ENCODE assay signal across 11 mouse cellular contexts in genomic region chr4:139821071-139821470, GRCm38 (mm10). TPM values are rescaled to one million over a fixed set of nuclear protein-coding genes. Genes with fewer than 3 reads are reported as not detected.
A peak's percentile ranks its signal among the peaks of the same experiment; 100 is the strongest.
DNase-seq lines count a peak whose midpoint lies in the region; ATAC-seq lines count a peak whose summit lies in the region.
"Had no signal": no experiment of that assay in that cellular context is flagged by ENCODE, and none has a peak within 500 bp of the region (broad histone marks: within the 10 kb centered on the region; RNA-seq: fewer than 3 reads in every experiment).

No protein-coding gene starts in this region.

- H3K27me3 ChIP-seq in heart, embryonic 16.5 days (ENCODE audit: control insufficient read depth, insufficient read depth, low read length), result peaks cover 96% of the 10 kb centered on the region
- H3K27me3 ChIP-seq in embryonic facial prominence, embryonic 12.5 days, result peaks cover 99% of the 10 kb centered on the region
- H3K27me3 ChIP-seq in hindbrain, embryonic 16.5 days (replicated peaks; ENCODE audit: control insufficient read depth, insufficient read depth, low read length), result peaks cover 57% of the 10 kb centered on the region
- peaks cover 42% of the 10 kb centered on the region for H3K27me3 ChIP-seq in midbrain, embryonic 16.5 days (ENCODE audit: control insufficient read depth, insufficient read depth, low read depth, low read length)

- H3K4me1 ChIP-seq in heart, embryonic 16.5 days (ENCODE audit: control insufficient read depth, insufficient read depth, low read length), result peaks cover 8% of the 10 kb centered on the region; the same call in 1 of the 2 replicates
- H3K4me1 ChIP-seq in embryonic facial prominence, embryonic 12.5 days, result peaks cover 41% of the 10 kb centered on the region
- H3K4me1 ChIP-seq in hindbrain, embryonic 16.5 days (ENCODE audit: control insufficient read depth, insufficient read depth, low read depth, low read length), result peaks cover 13% of the 10 kb centered on the region
- H3K4me1 ChIP-seq in midbrain, embryonic 16.5 days (ENCODE audit: control insufficient read depth, insufficient read depth, low read length), result peaks cover 16% of the 10 kb centered on the region
- H3K4me1 ChIP-seq: liver, embryonic 15.5 days had no signal

- intact Hi-C loops in heart, postnatal 10 days (cut with DNase I), result no loop called here

- H3K9me3 ChIP-seq in heart, embryonic 16.5 days (replicated peaks; ENCODE audit: control insufficient read depth, low read length), result no peaks in the 10 kb centered on the region
- no peaks in the 10 kb centered on the region for H3K9me3 ChIP-seq in embryonic facial prominence, embryonic 12.5 days
- H3K9me3 ChIP-seq in hindbrain, embryonic 16.5 days (ENCODE audit: control insufficient read depth, low read length), result no peaks in the 10 kb centered on the region
- H3K9me3 ChIP-seq in midbrain, embryonic 16.5 days (replicated peaks; ENCODE audit: control insufficient read depth, low read length, poor library complexity, severe bottlenecking), result no peaks in the 10 kb centered on the region
- H3K9me3 ChIP-seq: liver, embryonic 15.5 days had no signal

- H3K4me2 ChIP-seq in heart, embryonic 16.5 days (ENCODE audit: low read depth, low read length), result peak overlapping the region; percentile 48
- peak overlapping the region; percentile 48 for H3K4me2 ChIP-seq in embryonic facial prominence, embryonic 12.5 days (replicated peaks)
- peak overlapping the region; percentile 48 for H3K4me2 ChIP-seq in hindbrain, embryonic 16.5 days (ENCODE audit: low read length)
- H3K4me2 ChIP-seq in midbrain, embryonic 16.5 days (ENCODE audit: low read length), result peak overlapping the region; percentile 54
- H3K4me2 ChIP-seq: liver, embryonic 15.5 days had no signal

- no peak overlapping the region for H3K9ac ChIP-seq in heart, embryonic 16.5 days (ENCODE audit: low read length)
- peak overlapping the region; percentile 45 for H3K9ac ChIP-seq in embryonic facial prominence, embryonic 12.5 days
- peak overlapping the region; percentile 51 for H3K9ac ChIP-seq in hindbrain, embryonic 16.5 days (ENCODE audit: low read depth, low read length)
- peak overlapping the region; percentile 10 for H3K9ac ChIP-seq in midbrain, embryonic 16.5 days (ENCODE audit: low read depth, low read length)
- H3K9ac ChIP-seq: liver, embryonic 15.5 days had no signal

- ATAC-seq in heart, embryonic 16.5 days (replicated peaks; ENCODE audit: extremely low read depth, insufficient read depth, low FRiP score), result no peak
- no peak for ATAC-seq in embryonic facial prominence, embryonic 12.5 days (ENCODE audit: insufficient number of reproducible peaks, insufficient read depth, low FRiP score, low TSS enrichment)
- no peak for ATAC-seq in hindbrain, embryonic 16.5 days
- ATAC-seq in midbrain, embryonic 16.5 days, result no peak

- WGBS in heart, embryonic 16.5 days, result 3% methylated on average over 22 of the region's 22 CpGs
- 1% methylated on average over 22 of the region's 22 CpGs for WGBS in embryonic facial prominence, embryonic 12.5 days
- WGBS in hindbrain, embryonic 16.5 days, result under 1% methylated on average over 22 of the region's 22 CpGs
- WGBS in midbrain, embryonic 16.5 days, result 1% methylated on average over 22 of the region's 22 CpGs

- H3K27ac ChIP-seq in heart, embryonic 16.5 days (ENCODE audit: low read length), result no peak overlapping the region
- no peak overlapping the region for H3K27ac ChIP-seq in embryonic facial prominence, embryonic 12.5 days
- no peak overlapping the region for H3K27ac ChIP-seq in hindbrain, embryonic 16.5 days (ENCODE audit: low read depth, low read length)
- H3K27ac ChIP-seq in midbrain, embryonic 16.5 days (ENCODE audit: low read length), result peak overlapping the region; percentile 76
- H3K27ac ChIP-seq: liver, embryonic 15.5 days had no signal

- peak overlapping the region; percentile 35 for H3K4me3 ChIP-seq in heart, embryonic 16.5 days (ENCODE audit: low read length)
- H3K4me3 ChIP-seq in embryonic facial prominence, embryonic 12.5 days, result peak overlapping the region; percentile 31
- peak overlapping the region; percentile 30 for H3K4me3 ChIP-seq in hindbrain, embryonic 16.5 days (ENCODE audit: low read length)
- peak overlapping the region; percentile 29 for H3K4me3 ChIP-seq in midbrain, embryonic 16.5 days (ENCODE audit: low read depth, low read length)
- H3K4me3 ChIP-seq: liver, embryonic 15.5 days had no signal

- DNase-seq in heart, postnatal 10 days, result no peak
- DNase-seq in urinary bladder, adult 18-20 months (ENCODE audit: low spot score in 2 of 2), result no peak
- DNase-seq in urinary bladder, postnatal 25 days (ENCODE audit: low spot score), result no peak
- no peak for DNase-seq in frontal cortex, postnatal 10 days (ENCODE audit: low spot score in 2 of 2)
- DNase-seq: thymus, postnatal 25 days had no signal

- H3K36me3 ChIP-seq in heart, embryonic 16.5 days (ENCODE audit: control insufficient read depth, insufficient read depth), result no peaks in the 10 kb centered on the region
- no peaks in the 10 kb centered on the region for H3K36me3 ChIP-seq in embryonic facial prominence, embryonic 12.5 days
- H3K36me3 ChIP-seq in hindbrain, embryonic 16.5 days (ENCODE audit: control insufficient read depth, insufficient read depth, low read length), result no peaks in the 10 kb centered on the region
- no peaks in the 10 kb centered on the region for H3K36me3 ChIP-seq in midbrain, embryonic 16.5 days (ENCODE audit: control insufficient read depth, insufficient read depth, low read length)
- H3K36me3 ChIP-seq: liver, embryonic 15.5 days had no signal

RNA-seq across cellular contexts. Expression of gene Pax7, which starts 12.3 kb away (rescaled TPM):
- not detected in 2 replicates for polyA plus RNA-seq in heart, embryonic 16.5 days (2015; fragmentation: Nextera tagmentation; extraction: Ambion mirVana)
- total RNA-seq in heart, postnatal 10 days (2021), result not detected
- polyA plus RNA-seq in embryonic facial prominence, embryonic 12.5 days (2016; fragmentation: Nextera tagmentation; extraction: Ambion mirVana), result 1.3 and 1.4 TPM in 2 replicates
- polyA plus RNA-seq in hindbrain, embryonic 16.5 days (2015; fragmentation: Nextera tagmentation; extraction: Ambion mirVana), result 0.24 and 0.60 TPM in 2 replicates
- 2.3 and 4.4 TPM in 2 replicates for polyA plus RNA-seq in midbrain, embryonic 16.5 days (2015; fragmentation: Nextera tagmentation; extraction: Ambion mirVana)
- total RNA-seq: CH12.LX had no signal
